Mouse (Mus musculus): ENCODE data around the gene Snx19.

- TF ChIP-seq EP300 (optimal IDR thresholded peaks at IDR 0.05) = no peak
- no peak for TF ChIP-seq CTCF (IDR thresholded peaks at IDR 0.05; ENCODE audit: low read depth)
Observed at GRCm38 (mm10) chr9:30515953-30516352, 89.0 kb downstream of the Snx19 start.
